Mouse (Mus musculus) NIH3T3 (cell line): ENCODE results near the gene Lyrm1.

ENCODE experiments used
- DNase-seq: peaks from one replicate; pipeline ENCODE4 v3.0.0-alpha.2; 2012; ENCODE audit warnings: low read depth

Gene Lyrm1

GRCm38 (mm10) chr7:119887887-119888286 lies 7.8 kb upstream of the Lyrm1 start:
- peak; percentile 77 for DNase-seq

- no peak for DNase-seq
Observed at GRCm38 (mm10) chr7:119892198-119892597, 3.5 kb upstream of the Lyrm1 start.

GRCm38 (mm10) chr7:119892742-119893141 lies 2.9 kb upstream of the Lyrm1 start:
- DNase-seq: peak; percentile 33

GRCm38 (mm10) chr7:119894818-119895544 lies 680 bp upstream of the Lyrm1 start:
- DNase-seq: peak; percentile 22

- no peak for DNase-seq
Observed at GRCm38 (mm10) chr7:119897521-119898109, 2.0 kb downstream of the Lyrm1 start.

- no peak for DNase-seq
Observed at GRCm38 (mm10) chr7:119898247-119898856, 2.7 kb downstream of the Lyrm1 start.

GRCm38 (mm10) chr7:119899386-119900057 lies 3.9 kb downstream of the Lyrm1 start:
- DNase-seq: no peak

GRCm38 (mm10) chr7:119906523-119907215 lies 11.0 kb downstream of the Lyrm1 start:
- DNase-seq: no peak

GRCm38 (mm10) chr7:119911727-119912126 lies 16.1 kb downstream of the Lyrm1 start:
- no peak for DNase-seq

- DNase-seq: peak; percentile 67
Observed at GRCm38 (mm10) chr7:119920457-119920856, 24.8 kb downstream of the Lyrm1 start.

GRCm38 (mm10) chr7:119921054-119921453 lies 25.4 kb downstream of the Lyrm1 start:
- DNase-seq: no peak

- no peak for DNase-seq
Observed at GRCm38 (mm10) chr7:119928783-119929440, 33.3 kb downstream of the Lyrm1 start.

GRCm38 (mm10) chr7:119936321-119936720 lies 40.7 kb downstream of the Lyrm1 start:
- DNase-seq: no peak

GRCm38 (mm10) chr7:119937036-119937435 lies 41.4 kb downstream of the Lyrm1 start:
- no peak for DNase-seq

- DNase-seq: peak; percentile 17
Observed at GRCm38 (mm10) chr7:119941569-119941968, 45.9 kb downstream of the Lyrm1 start.

- DNase-seq: no peak
Observed at GRCm38 (mm10) chr7:119954047-119954446, 58.4 kb downstream of the Lyrm1 start.

GRCm38 (mm10) chr7:119957421-119957820 lies 61.8 kb downstream of the Lyrm1 start:
- DNase-seq: no peak

- no peak for DNase-seq
Observed at GRCm38 (mm10) chr7:119959091-119959490, 63.4 kb downstream of the Lyrm1 start.

- DNase-seq: no peak
Observed at GRCm38 (mm10) chr7:119959491-119959890, 63.8 kb downstream of the Lyrm1 start.

- no peak for DNase-seq
Observed at GRCm38 (mm10) chr7:119960006-119960405, 64.3 kb downstream of the Lyrm1 start.

- DNase-seq: peak; percentile 15
Observed at GRCm38 (mm10) chr7:119960546-119960945, 64.9 kb downstream of the Lyrm1 start.

GRCm38 (mm10) chr7:119961107-119961506 lies 65.4 kb downstream of the Lyrm1 start:
- peak; percentile 81 for DNase-seq
